ENCODE assay signal across 25 mouse cellular contexts in genomic region chr7:16125829-16126228, GRCm38 (mm10). TPM values are rescaled to one million over a fixed set of nuclear protein-coding genes. Genes with fewer than 3 reads are reported as not detected.
"Had no signal": no experiment of that assay in that cellular context is flagged by ENCODE, and none has a peak within 500 bp of the region (broad histone marks: within the 10 kb centered on the region; RNA-seq: fewer than 3 reads in every experiment).

No protein-coding gene starts in this region.

- DNase-seq: kidney, adult 11 months; kidney, adult 8-10 months; kidney, postnatal 10 days; kidney, postnatal 36 days; liver; lung, adult 2 months; retina, postnatal 1 day; right cerebral cortex, postnatal 25 days; spleen, adult 18-20 months; thymus, adult 18-20 months; thymus, postnatal 36 days had no signal

- H3K4me2 ChIP-seq: kidney, embryonic 15.5 days; limb, embryonic 13.5 days; liver, embryonic 15.5 days; midbrain, embryonic 13.5 days; neural tube, embryonic 13.5 days; stomach, embryonic 15.5 days had no signal

- H3K27ac ChIP-seq: kidney, embryonic 15.5 days; limb, embryonic 10.5 days; limb, embryonic 13.5 days; liver, embryonic 15.5 days; midbrain, embryonic 10.5 days; midbrain, embryonic 13.5 days; neural tube, embryonic 13.5 days; stomach, embryonic 15.5 days had no signal

- H3K9me3 ChIP-seq: kidney, embryonic 15.5 days; limb, embryonic 10.5 days; limb, embryonic 13.5 days; liver, embryonic 15.5 days; megakaryocyte, embryonic 14.5 days; midbrain, embryonic 10.5 days; midbrain, embryonic 13.5 days; neural tube, embryonic 13.5 days; stomach, embryonic 15.5 days had no signal

- H3K27me3 ChIP-seq: kidney, embryonic 15.5 days; midbrain, embryonic 13.5 days; neural tube, embryonic 13.5 days; stomach, embryonic 15.5 days had no signal

- H3K9ac ChIP-seq: kidney, embryonic 15.5 days; limb, embryonic 13.5 days; liver, embryonic 15.5 days; midbrain, embryonic 13.5 days; neural tube, embryonic 13.5 days; stomach, embryonic 15.5 days had no signal

- H3K36me3 ChIP-seq: liver, embryonic 15.5 days; stomach, embryonic 15.5 days had no signal

- H3K4me3 ChIP-seq: kidney, embryonic 15.5 days; limb, embryonic 10.5 days; limb, embryonic 13.5 days; liver, embryonic 15.5 days; megakaryocyte, embryonic 14.5 days; midbrain, embryonic 10.5 days; midbrain, embryonic 13.5 days; myocyte; neural tube, embryonic 13.5 days; stomach, embryonic 15.5 days had no signal

- ATAC-seq: lung, postnatal 0 days; midbrain, embryonic 13.5 days; midbrain, embryonic 16.5 days had no signal

RNA-seq across cellular contexts. Expression of gene Slc8a2, which starts 3.8 kb away (rescaled TPM):
- total RNA-seq: monocyte, adult 5-6 weeks; neutrophil, adult 5-6 weeks had no signal
- polyA plus RNA-seq: liver, embryonic 15.5 days had no signal
